Mouse (Mus musculus) CH12.LX (cell line): ENCODE measurements around the gene Gm6096. TPM values are rescaled to one million over a fixed set of nuclear protein-coding genes. Genes with fewer than 3 reads are reported as not detected.

Source experiments
- DNase-seq: peaks from one replicate; pipeline ENCODE4 v3.0.0-alpha.2; 2013; ENCODE audit errors: extremely low read depth
- H3K27ac ChIP-seq: 2 replicates; pipeline ENCODE4 v1.5.1; 2012; ENCODE audit warnings: low read depth, mild to moderate bottlenecking, control low read depth, moderate library complexity; ENCODE audit not compliant: insufficient read depth
- H3K27me3 ChIP-seq: replicated peaks from 2 replicates; pipeline ENCODE3; 2012; ENCODE audit warnings: inconsistent platforms
- H3K36me3 ChIP-seq, 2 experiments: replicated peaks in 1 of 2; 2 replicates each; pipeline versions ENCODE3 to v1.6.1; 2012; ENCODE audit warnings: inconsistent platforms in 1 of 2, low read length in 1 of 2, mild to moderate bottlenecking in 1 of 2, mixed read lengths in 1 of 2, moderate library complexity in 1 of 2; ENCODE audit not compliant: control insufficient read depth in 1 of 2, insufficient read depth in 1 of 2
- H3K4me1 ChIP-seq, 2 experiments: 2 replicates each; pipeline ENCODE4 v1.6.1; 2012; ENCODE audit warnings: inconsistent platforms in 1 of 2, moderate library complexity in 1 of 2; ENCODE audit not compliant: insufficient read depth in 2 of 2, control insufficient read depth in 1 of 2
- H3K4me2 ChIP-seq: 2 replicates; pipeline ENCODE4 v1.6.1; 2012; ENCODE audit warnings: low read depth, mild to moderate bottlenecking, control low read depth; ENCODE audit not compliant: poor library complexity, insufficient read depth, severe bottlenecking
- H3K4me3 ChIP-seq, 3 experiments: fragments of 150-350 bp in 1 of 3; sonication (generic) in 1 of 3; replicated peaks in 1 of 3; 2 replicates each; pipeline versions ENCODE3 to v1.5.1; 2011 to 2012; ENCODE audit warnings: low read depth in 2 of 3, low read length in 2 of 3, mild to moderate bottlenecking in 2 of 3, moderate library complexity in 2 of 3, control low read depth in 1 of 3, improper control_type of control experiment in 1 of 3, inconsistent platforms in 1 of 3, mixed read lengths in 1 of 3; ENCODE audit not compliant: poor library complexity in 1 of 3
- H3K79me2 ChIP-seq: replicated peaks from 2 replicates; pipeline ENCODE4 v1.6.1; 2012; ENCODE audit warnings: mild to moderate bottlenecking, moderate library complexity; ENCODE audit not compliant: control insufficient read depth, poor library complexity, insufficient read depth, severe bottlenecking; ENCODE audit errors: extremely low read depth
- H3K9ac ChIP-seq: 2 replicates; pipeline ENCODE4 v1.6.1; 2012; ENCODE audit warnings: low read depth, mild to moderate bottlenecking, control low read depth, moderate library complexity; ENCODE audit not compliant: insufficient read depth
- H3K9me3 ChIP-seq: replicated peaks from 2 replicates; pipeline ENCODE3; 2012; ENCODE audit warnings: low read length, inconsistent platforms, mixed read lengths
- BHLHE40 ChIP-seq: IDR thresholded peaks from 2 replicates; pipeline ENCODE4 v1.6.1; 2011; ENCODE audit warnings: mild to moderate bottlenecking, low read depth, low read length, improper control_type of control experiment
- CHD2 ChIP-seq: IDR thresholded peaks from 2 replicates; pipeline ENCODE4 v1.6.1; 2011; ENCODE audit warnings: low read length, improper control_type of control experiment
- CTCF ChIP-seq, 2 experiments: IDR thresholded peaks in 1 of 2; conservative IDR thresholded peaks in 1 of 2; 2 replicates each; pipeline ENCODE4 v1.5.1; 2011 to 2012; ENCODE audit warnings: low read depth in 2 of 2, low read length in 2 of 2, improper control_type of control experiment in 1 of 2, inconsistent platforms in 1 of 2, mild to moderate bottlenecking in 1 of 2, moderate library complexity in 1 of 2
- E2F4 ChIP-seq: IDR thresholded peaks from 2 replicates; pipeline ENCODE4 v1.6.1; 2011; ENCODE audit warnings: low read depth, low read length, improper control_type of control experiment; ENCODE audit not compliant: insufficient replicate concordance
- ELF1 ChIP-seq: IDR thresholded peaks from 2 replicates; pipeline ENCODE4 v1.6.1; 2014; ENCODE audit warnings: low read depth, mild to moderate bottlenecking, inconsistent platforms, low read length, improper control_type of control experiment
- EP300 ChIP-seq: IDR thresholded peaks from 2 replicates; pipeline ENCODE4 v1.6.1; 2011; ENCODE audit warnings: low read length, improper control_type of control experiment
- ETS1 ChIP-seq: conservative IDR thresholded peaks from 2 replicates; pipeline ENCODE4 v1.6.1; 2012; ENCODE audit warnings: low read depth, mild to moderate bottlenecking, inconsistent platforms, low read length, improper control_type of control experiment, moderate library complexity
- GABPA ChIP-seq: IDR thresholded peaks from 2 replicates; pipeline ENCODE4 v1.6.1; 2012; ENCODE audit warnings: low read depth, low read length, improper control_type of control experiment, inconsistent platforms; ENCODE audit not compliant: insufficient replicate concordance
- KAT2A ChIP-seq: IDR thresholded peaks from 2 replicates; pipeline ENCODE4 v1.6.1; 2012; ENCODE audit warnings: low read length, improper control_type of control experiment, inconsistent platforms; ENCODE audit not compliant: insufficient replicate concordance
- MAFK ChIP-seq: IDR thresholded peaks from 2 replicates; pipeline ENCODE4 v1.6.1; 2011; ENCODE audit warnings: low read length, improper control_type of control experiment; ENCODE audit not compliant: insufficient replicate concordance
- MAX ChIP-seq: IDR thresholded peaks from 2 replicates; pipeline ENCODE4 v1.6.1; 2011; ENCODE audit warnings: low read length, improper control_type of control experiment
- MXI1 ChIP-seq: IDR thresholded peaks from 2 replicates; pipeline ENCODE4 v1.6.1; 2011; ENCODE audit warnings: mild to moderate bottlenecking, low read depth, low read length, improper control_type of control experiment
- NELFE ChIP-seq: IDR thresholded peaks from 2 replicates; pipeline ENCODE4 v1.6.1; 2011; ENCODE audit warnings: low read depth, low read length, improper control_type of control experiment
- POLR2A ChIP-seq: IDR thresholded peaks from 2 replicates; pipeline ENCODE4 v1.6.1; 2011; ENCODE audit warnings: low read depth, mild to moderate bottlenecking, improper control_type of control experiment, low read length
- POLR2AphosphoS2 ChIP-seq: IDR thresholded peaks from 2 replicates; pipeline ENCODE4 v1.6.1; 2011; ENCODE audit warnings: low read depth, low read length, improper control_type of control experiment
- RAD21 ChIP-seq: IDR thresholded peaks from 2 replicates; pipeline ENCODE4 v1.6.1; 2011; ENCODE audit warnings: low read depth, mild to moderate bottlenecking, low read length, improper control_type of control experiment, moderate library complexity
- RCOR1 ChIP-seq: conservative IDR thresholded peaks from 2 replicates; pipeline ENCODE4 v1.6.1; 2012; ENCODE audit warnings: low read depth, mild to moderate bottlenecking, inconsistent platforms, low read length, improper control_type of control experiment
- SIN3A ChIP-seq: IDR thresholded peaks from 2 replicates; pipeline ENCODE4 v1.6.1; 2012; ENCODE audit warnings: low read length, improper control_type of control experiment, inconsistent platforms
- SMC3 ChIP-seq: IDR thresholded peaks from 2 replicates; pipeline ENCODE4 v1.6.1; 2011; ENCODE audit warnings: low read depth, low read length, improper control_type of control experiment
- TBP ChIP-seq: conservative IDR thresholded peaks from 2 replicates; pipeline ENCODE4 v1.6.1; 2011; ENCODE audit warnings: low read depth, low read length, improper control_type of control experiment
- TCF12 ChIP-seq: IDR thresholded peaks from 2 replicates; pipeline ENCODE4 v1.6.1; 2014; ENCODE audit warnings: low read depth, mild to moderate bottlenecking, inconsistent platforms, low read length, improper control_type of control experiment
- ZKSCAN1 ChIP-seq: IDR thresholded peaks from 2 replicates; pipeline ENCODE4 v1.6.1; 2012; ENCODE audit warnings: low read depth, inconsistent platforms, low read length, improper control_type of control experiment, borderline replicate concordance
- ZMIZ1 ChIP-seq: IDR thresholded peaks from 2 replicates; pipeline ENCODE4 v1.6.1; 2012; ENCODE audit warnings: low read depth, mild to moderate bottlenecking, inconsistent platforms, low read length, improper control_type of control experiment
- ZNF384 ChIP-seq: IDR thresholded peaks from 2 replicates; pipeline ENCODE4 v1.6.1; 2012; ENCODE audit warnings: low read depth, low read length, improper control_type of control experiment, inconsistent platforms
- dilution Hi-C: fragments of 300-500 bp; cut with MboI; formaldehyde crosslinking; loops from 2 replicates; pipeline ENCODE4 v1.14.3; 2020; ENCODE audit warnings: low sequenced_read_pairs; ENCODE audit not compliant: extremely low pct_unique_long_range_greater_than_20kb, extremely low pct_ligation_motif_present
- in situ Hi-C: fragments of 300-500 bp; cut with MboI; formaldehyde crosslinking; loops from 3 replicates; pipeline ENCODE4 v1.14.3; 2019; ENCODE audit warnings: low sequenced_read_pairs, low pct_ligation_motif_present, low pct_unique_long_range_greater_than_20kb, mixed read lengths
- polyA plus RNA-seq: library from polyadenylated mRNA; unstranded; fragments of >175 nt; gene quantifications from 2 replicates; pipeline ENCODE4 v1.2.1, GENCODE M21; 2012; ENCODE audit warnings: low read depth; ENCODE audit not compliant: insufficient read length
- total RNA-seq, 2 experiments: library from RNA; depleted of rRNA; stranded (reverse); fragments of 300-350 nt in 1 of 2; fragments of >200 nt in 1 of 2; gene quantifications; 2 replicates each; pipeline ENCODE4 v1.2.3; 2012 to 2014

Gene Gm6096
- total and polyA plus RNA-seq, 3 experiments = not detected

GRCm38 (mm10) chr7:34263437-34263836, 12.6 kb downstream of the Gm6096 start:
- H3K4me3 ChIP-seq = no peak overlapping the region
- DNase-seq = peak; percentile 17
- H3K9me3 ChIP-seq = no peaks in the 10 kb centered on the region
- in situ Hi-C loops (loop anchor here (25.0 kb wide), 1 partner anchor 399 kb away; the partner anchor contains the start of gene Kctd15), dilution Hi-C loops (no loop called here)
- H3K36me3 ChIP-seq = peaks cover 6 to 38% of the 10 kb centered on the region in 2 experiments
- no peak overlapping the region for H3K4me2 ChIP-seq
- H3K79me2 ChIP-seq = no peaks in the 10 kb centered on the region
- H3K27ac ChIP-seq = no peak overlapping the region
- no peak overlapping the region for H3K9ac ChIP-seq
- peaks cover 0 to 49% of the 10 kb centered on the region in 2 experiments; a peak in 3 of 4 replicates for H3K4me1 ChIP-seq
- TF ChIP-seq POLR2A (no peak), POLR2AphosphoS2 (no peak), MAX (no peak), TCF12 (no peak), EP300 (no peak), BHLHE40 (no peak), ELF1 (no peak), GABPA (no peak), MAFK (no peak), ETS1 (no peak), TBP (no peak), ZKSCAN1 (no peak), RCOR1 (no peak), ZMIZ1 (no peak), E2F4 (no peak)
- H3K27me3 ChIP-seq = no peaks in the 10 kb centered on the region

GRCm38 (mm10) chr7:34265876-34266346, 15.1 kb downstream of the Gm6096 start:
- peak overlapping the region; percentile 23; the same call in 1 of the 2 replicates for H3K9ac ChIP-seq
- peak overlapping the region; percentile 46 for H3K4me2 ChIP-seq
- peak; percentile 83 for DNase-seq
- no peak overlapping the region for H3K27ac ChIP-seq
- no peaks in the 10 kb centered on the region for H3K79me2 ChIP-seq
- no peaks in the 10 kb centered on the region for H3K9me3 ChIP-seq
- peaks cover 0 to 61% of the 10 kb centered on the region in 2 experiments; a peak in 3 of 4 replicates for H3K4me1 ChIP-seq
- no peak for TF ChIP-seq MAX
- TF ChIP-seq EP300 = no peak
- no peak for TF ChIP-seq CHD2
- TF ChIP-seq SMC3 = peak; percentile 90
- TF ChIP-seq NELFE = peak; percentile 19; the same call in 1 of the 2 replicates
- TF ChIP-seq KAT2A = no peak
- 0 out of 2 replicates have a peak, but pooled peaks have one; percentile 31 for TF ChIP-seq MXI1
- peak; percentile 42; the same call in 1 of the 2 replicates for TF ChIP-seq ELF1
- TF ChIP-seq SIN3A = peak; percentile 72
- no peak for TF ChIP-seq ZNF384
- TF ChIP-seq CTCF (conservative IDR thresholded peaks at IDR 0.05 in 1 of 2, IDR thresholded peaks at IDR 0.05 in 1 of 2; ENCODE audit: low read depth in 2 of 2, low read length in 2 of 2) = peak; percentile 17 to 92; a peak in 3 of 4 replicates
- TF ChIP-seq RAD21 = peak; percentile 93
- TF ChIP-seq POLR2A = no peak
- no peak for TF ChIP-seq ZKSCAN1
- peak overlapping the region in 1 of 3 experiments; percentile 13 for H3K4me3 ChIP-seq
- dilution Hi-C loops (no loop called here), in situ Hi-C loops (loop anchor here (25.0 kb wide), 1 partner anchor 396 kb away; the partner anchor contains the start of gene Kctd15)
- peaks cover 3 to 22% of the 10 kb centered on the region in 2 experiments for H3K36me3 ChIP-seq
- no peaks in the 10 kb centered on the region for H3K27me3 ChIP-seq
